Mouse (Mus musculus) right cerebral cortex, adult 2 months (tissue): ENCODE data around the gene Tas2r119.
"Not testable (repeated sequence)": the region's sequence is repeated elsewhere in the genome, so short reads cannot be mapped to it uniquely, and the experiment has no call there.

Experiments
- DNase-seq, 2 experiments: peaks; one replicate each; pipeline ENCODE4 v3.0.0; 2021 to 2022; ENCODE audit warnings: low spot score in 2 of 2

Gene Tas2r119

DNA sequence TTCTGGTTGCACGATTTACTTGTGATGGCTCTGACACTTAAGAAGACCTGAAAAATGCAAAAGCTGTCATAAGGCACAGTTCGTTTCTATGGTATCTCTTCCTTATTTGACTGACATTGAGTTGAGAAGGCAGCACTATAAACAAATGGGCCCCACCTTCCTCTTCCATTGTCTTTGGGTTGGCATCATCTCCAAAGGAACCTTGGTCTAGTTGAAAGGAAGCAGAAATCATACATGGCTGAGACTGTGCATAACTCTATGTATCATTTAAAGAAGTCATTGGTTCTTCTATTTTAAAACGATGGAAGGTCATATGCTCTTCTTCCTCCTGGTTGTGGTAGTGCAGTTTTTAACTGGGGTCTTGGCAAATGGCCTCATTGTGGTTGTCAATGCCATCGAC, at the start of gene Tas2r119:
Tas2r119 (plus strand) TSS at position 301 of the 400 bp plus-strand sequence.
- no peak for DNase-seq

DNA sequence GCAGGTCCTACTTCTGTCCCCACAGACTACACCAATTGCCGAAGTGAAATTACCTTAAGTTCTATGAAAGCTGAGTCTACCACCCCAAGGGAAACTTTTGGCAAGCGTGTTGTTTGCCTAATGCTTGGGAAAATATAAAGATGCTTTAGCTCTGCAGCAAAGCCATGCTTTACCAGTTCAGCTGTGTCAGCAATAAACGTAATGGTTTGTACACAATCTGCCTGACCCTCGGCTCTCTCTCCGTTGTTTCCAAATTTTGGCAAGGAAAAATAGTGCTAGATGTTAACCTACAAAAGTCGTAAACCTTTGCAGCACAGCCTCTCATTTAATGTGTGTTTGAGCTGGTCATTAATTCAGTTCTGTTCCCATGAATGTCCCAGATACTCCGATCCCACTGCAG, 44.8 kb upstream of the Tas2r119 start:
- DNase-seq, result no peak

DNA sequence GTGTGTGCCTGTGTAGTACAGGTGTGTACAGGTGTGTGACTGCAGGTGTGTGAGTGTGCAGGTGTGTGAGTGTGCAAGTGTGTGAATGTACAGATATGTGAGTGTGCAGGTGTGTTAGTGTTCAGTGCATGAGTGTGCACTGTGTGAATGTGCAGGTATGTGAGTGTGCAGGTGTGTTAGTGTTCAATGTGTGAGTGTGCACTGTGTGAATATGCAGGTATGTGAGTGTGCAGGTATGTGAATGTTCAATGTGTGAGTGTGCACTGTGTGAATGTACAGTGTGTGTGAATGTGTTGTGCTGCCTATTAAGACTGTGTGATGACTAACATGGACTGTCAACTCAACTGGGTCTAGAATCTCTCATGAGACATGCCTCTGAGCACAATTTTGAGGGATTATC, 35.4 kb upstream of the Tas2r119 start:
- no peak for DNase-seq

DNA sequence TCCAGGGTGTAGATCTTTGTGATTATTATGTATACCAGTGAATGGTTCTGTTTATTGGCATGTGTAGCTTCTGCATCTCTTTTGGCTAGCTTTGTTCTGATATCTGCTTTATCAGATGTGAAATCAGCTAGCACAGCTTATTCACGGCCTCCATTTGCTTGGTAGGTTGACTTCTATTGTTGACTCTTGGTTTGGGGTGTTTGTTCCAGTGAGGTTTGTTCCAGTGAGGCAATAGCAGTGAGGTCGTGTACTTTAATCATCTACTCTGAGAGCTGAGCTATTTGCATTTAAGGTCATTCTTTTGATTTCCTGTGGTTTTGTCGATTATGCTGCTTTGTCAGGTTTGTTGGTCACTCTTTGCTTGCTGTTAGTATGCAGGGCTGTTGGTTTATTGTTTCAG, 32.8 kb upstream of the Tas2r119 start:
- DNase-seq, result no peak

DNA sequence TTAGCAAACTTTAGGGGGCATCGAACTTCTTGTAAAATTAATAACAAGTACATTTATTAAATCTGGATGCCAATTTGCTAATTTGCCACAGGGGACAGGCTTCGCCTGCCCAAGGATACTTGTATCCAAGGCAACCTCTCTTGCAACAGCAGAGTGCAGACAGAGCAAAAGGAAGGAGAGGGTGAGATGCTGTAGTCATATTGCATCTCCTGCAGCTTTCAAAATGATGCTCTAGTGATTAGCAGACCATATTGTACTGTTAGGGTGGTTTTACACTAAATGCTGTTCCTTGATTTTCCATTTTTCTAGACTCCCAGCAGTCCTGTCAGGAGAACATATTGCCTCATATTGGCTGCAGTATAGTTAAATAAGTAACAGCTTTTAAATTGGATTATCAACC, 23.7 kb upstream of the Tas2r119 start:
- DNase-seq, result no peak

DNA sequence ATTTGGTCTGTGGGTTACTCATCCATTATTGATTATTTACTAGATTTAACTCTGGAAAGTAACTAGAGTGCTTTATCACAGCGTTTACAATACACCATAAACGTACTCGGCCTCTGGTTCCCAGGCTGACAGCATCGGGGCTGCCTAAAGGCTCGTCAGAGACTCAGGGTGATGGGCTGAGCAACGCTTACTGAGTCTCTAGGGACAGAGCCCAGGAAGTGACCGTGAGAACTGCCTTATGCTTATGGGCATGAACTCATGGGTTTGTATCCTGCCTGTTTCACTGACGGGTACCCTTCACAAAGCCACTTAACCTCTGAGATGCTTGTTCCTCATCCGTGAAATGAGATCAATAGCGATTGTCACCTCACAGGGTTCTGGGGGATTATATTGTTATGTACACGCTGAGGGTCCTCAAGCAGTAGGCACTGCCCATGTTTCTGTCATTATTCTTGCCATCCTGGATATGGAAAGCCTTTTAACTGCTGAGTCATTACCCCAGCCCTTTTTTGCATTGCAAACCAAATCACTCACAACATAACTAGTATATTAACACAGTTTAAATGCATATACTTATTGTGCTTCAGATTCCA, 23.1 kb upstream of the Tas2r119 start:
- DNase-seq, result no peak

DNA sequence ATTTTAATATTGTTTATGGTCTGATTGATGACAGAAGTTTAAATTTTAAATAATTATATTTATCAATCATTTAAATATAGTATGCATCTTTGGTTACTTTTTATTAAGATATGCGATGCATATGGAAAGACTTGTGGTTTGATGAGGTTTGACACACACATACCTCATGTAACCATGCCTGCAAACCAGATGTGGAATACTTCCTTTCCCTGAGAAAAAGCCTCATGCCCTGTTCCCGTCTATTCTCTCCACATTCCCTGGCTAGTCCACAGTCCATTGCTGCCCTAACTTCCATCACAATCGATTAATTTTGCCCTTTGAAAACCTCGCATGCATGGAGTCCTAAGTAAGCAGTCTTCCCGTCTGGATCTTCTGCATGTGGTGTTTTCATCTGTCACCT, 21.0 kb upstream of the Tas2r119 start:
- no peak for DNase-seq

DNA sequence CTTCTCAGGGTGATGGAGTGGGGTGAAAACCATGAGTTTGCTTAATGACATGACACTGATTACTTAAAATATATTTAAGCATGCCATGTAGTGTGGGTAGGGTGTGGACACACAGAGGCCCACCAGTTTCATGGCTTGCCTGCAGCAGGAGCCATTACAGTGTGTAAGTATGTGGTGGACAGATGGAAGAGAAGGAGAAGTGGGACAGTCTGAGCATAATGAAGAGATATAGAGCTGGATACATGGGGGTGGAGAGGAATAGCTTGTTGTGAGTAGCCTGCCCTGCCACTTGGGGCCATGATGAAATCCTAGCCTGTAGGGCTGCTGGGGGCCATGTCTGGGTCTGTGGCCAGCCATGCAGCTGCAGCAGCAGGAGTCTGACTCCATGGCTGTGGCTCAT, 16.8 kb upstream of the Tas2r119 start:
- no peak for DNase-seq

DNA sequence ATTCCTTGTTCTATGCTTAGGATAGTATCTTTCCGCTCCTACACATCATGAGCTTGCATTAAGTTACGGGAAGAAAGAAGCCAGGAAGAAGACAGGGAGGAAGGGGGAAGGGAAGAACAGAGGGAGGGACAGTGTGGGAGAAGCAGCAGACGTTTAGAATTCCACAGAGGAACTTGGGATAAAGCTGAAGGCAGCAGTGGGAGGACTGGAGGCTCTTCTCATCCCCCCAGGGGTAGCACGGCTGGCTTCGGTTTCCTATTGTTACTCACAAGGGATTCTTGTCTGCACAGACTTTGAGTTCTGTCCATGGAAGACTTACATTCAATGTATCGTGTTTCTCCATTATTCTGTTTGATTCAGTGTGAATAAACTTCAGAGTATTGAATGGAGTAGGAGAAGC, 5.3 kb upstream of the Tas2r119 start:
- DNase-seq, result peak in 1 of 2 experiments; percentile 4

DNA sequence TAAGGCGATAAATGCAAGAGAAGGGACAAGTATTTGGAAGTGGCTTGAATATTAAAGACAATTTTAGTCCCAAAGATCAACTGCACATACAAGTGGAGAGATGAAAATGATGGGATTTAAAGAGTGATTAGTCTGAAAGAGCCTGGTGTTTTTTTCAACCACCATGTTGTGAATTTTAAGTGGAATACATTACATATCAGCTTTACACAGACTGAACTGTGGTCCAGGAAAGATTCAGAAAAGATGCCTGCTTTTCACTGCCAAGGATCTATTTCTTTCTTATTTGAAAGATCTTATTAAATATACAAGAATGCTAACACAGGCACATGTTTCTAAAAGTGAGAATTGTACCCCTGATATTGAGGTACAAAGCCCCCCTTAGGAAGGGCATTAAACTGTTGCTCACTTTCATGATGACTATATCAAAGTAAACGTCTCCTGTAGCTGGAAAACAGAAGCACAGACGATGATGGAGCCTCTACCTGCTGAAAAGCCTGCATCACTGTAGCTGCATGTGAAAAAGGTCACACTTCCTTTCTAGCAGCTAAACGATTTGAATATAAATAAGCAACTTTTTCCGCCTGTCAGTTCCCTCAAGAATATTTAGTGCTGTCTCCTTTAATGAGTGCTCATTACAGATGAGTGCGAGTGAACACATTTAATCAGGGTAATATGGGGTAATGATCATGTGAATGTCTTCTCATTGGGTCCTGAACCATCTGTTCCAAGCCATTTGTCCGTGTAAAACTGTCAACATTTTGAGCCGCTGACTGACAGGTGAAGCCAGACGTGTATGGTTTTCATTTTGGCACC, 4.7 kb upstream of the Tas2r119 start:
- DNase-seq, result no peak

DNA sequence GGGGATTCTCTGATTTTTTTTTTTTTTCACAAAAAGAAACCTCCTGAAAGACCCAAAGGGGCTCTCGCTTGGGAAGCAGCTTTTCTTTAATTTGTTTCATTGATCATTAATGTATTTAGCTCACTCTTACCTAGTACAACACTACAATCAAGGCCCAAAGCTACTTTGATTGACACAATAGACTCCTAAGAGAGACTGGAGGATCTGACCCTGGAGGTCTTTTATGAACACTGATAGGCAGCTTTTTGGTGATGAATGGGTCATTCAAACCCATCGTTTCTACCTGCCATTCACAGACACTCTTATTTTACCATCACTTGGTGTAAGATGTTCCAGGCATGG, 4.1 kb upstream of the Tas2r119 start:
- DNase-seq, result no peak

DNA sequence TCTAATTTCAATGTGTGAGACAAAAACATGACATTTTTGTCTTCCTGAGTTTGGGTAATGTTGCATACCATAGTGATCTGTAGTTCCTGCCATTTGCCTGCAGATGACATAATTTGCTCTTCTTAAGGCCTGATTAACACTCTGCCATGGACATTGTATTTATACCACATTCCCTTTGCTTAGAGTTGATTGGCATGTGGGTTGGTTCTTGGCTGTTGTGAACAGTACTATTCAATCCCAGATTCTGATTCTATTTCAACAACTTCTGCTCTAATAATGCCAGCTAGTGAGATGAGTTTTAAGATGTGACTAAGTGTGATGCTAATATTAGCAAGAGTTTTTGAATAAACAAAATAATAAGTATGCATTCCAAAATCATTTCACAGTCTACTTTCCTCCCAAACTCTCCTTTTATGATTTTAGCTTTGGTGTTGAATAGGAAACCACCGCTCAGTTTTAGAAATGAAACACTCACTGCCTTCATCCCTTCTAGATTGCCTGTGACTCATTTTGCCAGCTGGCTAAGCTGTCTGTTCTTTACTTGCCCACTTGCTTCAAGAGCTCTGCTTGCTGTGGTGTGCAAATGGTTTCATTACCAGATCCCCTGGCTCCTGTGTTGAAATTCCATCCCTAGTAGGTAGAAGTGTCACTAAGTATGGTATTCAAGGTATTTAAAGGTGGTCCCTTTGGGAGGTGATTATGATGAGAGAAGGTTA, 3.1 kb downstream of the Tas2r119 start:
- peak; percentile 59 to 61 for DNase-seq

DNA sequence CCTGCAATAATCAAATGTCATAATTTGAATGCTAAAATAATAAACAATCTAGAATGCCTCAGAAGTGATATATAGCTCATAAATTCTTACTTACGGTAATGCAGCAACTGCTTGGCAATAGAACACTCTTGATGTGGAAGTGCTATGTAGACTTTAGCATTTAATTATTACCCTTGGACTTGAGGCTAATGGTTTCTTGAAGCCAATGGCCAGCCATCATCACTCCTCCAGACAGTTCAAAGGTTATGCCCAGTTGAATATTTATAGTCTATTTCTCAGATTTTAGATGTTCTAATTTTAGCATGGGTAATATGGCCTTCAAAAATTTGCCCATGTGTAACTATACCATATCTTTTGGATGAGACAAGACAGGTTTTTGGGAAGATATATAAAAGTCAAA, 4.9 kb downstream of the Tas2r119 start:
- no peak for DNase-seq

DNA sequence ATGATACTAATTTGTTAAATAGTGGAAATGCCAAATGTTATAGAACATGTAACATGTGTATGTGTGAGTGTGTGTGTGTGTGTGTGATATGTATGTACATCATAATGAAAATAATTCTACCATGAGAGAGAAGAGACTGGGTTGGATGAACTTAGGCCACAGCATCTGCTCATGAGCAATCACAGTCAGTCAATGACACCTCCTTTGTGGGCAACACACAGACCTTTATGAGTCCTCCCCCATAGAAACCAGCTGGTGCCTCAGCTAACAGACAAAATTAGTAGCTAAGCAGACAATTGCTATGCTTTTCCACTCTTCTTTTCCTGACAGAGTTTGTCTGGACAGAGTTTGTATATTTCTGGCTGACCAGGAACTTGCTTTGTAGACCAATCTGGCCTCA, 7.9 kb downstream of the Tas2r119 start:
- DNase-seq, result no peak

DNA sequence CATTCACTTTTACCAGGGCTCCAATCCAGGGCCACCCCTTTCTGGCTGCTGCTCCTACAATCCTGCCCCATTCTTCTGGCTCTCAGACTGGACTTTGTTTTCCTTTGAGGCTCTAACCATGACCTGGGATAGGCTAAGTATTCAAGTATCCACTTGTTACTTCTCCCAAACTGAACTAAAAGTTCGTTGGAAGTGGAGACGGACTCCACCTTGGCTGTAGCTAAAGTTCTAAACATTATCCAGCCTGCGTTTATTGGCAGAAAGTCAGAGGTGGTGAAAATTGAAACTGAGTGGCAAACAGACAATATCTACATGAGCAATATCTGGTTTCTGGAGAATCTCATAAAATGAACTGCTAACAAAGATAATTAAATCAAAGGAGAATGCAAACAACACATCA, 12.8 kb downstream of the Tas2r119 start:
- DNase-seq, result no peak

DNA sequence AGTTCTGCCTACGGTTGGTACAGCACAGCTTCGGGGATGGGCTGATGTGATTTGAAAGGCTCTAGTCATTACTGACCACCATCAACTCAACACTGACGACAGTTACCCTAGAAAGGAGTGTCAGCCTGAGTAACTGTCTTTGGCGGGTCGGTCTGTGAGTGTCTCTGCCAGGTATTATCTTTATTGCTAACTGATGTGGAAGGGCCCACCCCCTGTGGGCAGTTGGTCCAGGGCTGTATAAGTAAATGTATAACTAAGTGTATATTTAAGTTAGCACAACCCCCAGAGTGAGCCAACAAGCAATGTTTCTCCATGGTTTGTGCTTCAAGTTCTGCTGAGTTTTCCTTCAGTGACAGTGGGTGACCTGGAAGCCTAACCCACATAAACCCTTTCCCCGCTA, 13.3 kb downstream of the Tas2r119 start:
- no peak for DNase-seq

DNA sequence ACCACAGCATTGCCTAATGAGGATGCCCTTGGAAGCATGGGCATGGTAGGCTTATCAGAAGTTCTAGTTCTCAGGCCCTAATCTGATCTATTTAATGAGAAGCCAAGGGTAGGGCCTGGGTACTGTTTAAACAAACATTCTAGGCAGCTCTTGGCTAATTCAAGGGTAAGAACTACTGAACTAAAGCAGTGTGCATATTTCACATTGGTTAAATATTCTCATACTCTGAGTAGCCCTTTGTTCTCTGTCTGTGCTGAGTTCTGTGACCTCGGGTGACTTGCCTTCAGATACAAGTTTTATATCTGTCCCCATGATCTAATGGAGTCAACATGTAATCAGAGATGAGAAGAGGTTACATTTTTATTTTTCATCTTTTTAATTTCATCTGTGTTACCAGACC, 15.9 kb downstream of the Tas2r119 start:
- no peak for DNase-seq

DNA sequence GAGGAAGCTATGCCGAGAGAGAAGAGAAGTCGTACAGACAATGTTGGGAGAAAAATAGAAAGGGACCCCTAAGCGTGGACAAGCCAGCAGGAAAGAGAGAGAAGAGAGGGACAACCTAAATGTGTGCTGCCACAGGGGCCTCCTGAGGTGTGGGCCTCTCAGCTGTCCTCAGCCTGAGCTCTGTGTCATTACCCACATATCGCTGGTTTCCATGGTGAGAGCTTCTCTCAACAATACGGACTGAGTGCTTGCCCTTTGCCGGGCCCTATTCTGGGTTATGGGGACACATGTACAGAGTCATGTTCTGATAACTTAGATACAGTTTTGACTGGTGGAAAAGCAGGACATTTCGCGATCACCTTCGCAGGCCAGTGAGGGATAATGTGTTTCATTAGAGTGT, 21.0 kb downstream of the Tas2r119 start:
- DNase-seq, result no peak

DNA sequence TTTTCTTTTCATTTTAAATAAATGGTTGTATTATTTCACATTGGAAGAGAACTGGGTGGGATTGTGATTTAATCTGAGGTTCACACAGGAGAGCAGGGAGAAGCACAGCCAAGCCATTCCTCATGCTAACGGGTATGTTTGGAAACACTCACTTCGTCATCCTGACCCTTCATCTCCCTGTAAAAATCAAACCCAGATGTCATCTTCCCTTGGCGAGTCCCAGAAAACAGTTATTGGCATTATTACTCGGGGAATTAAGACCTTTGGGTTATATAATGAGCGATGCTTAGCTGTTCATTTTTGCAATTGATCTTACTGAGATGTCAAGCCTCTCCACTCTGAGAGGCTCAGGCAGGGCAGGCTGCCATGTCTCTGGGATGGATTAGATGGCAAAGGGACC, 21.5 kb downstream of the Tas2r119 start:
- no peak for DNase-seq

DNA sequence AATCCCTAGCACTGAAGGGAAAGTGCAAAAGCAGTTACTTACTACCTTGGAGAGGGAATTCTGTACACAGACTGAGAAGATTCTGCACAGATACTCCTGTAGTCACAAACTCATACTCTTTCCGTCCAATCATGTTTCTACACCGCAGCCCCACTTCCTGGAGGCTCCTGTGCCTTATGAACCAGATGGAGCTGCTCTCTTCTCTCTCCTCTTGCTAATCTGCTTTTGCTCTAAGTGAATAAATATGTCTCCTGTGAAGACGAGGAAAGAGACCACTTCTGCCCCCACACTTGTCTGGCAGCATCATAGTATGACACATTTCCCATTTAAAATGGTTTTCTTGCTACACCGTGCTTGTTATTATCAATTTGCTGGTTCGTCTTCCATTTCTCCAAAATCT, 26.2 kb downstream of the Tas2r119 start:
- DNase-seq, result no peak

DNA sequence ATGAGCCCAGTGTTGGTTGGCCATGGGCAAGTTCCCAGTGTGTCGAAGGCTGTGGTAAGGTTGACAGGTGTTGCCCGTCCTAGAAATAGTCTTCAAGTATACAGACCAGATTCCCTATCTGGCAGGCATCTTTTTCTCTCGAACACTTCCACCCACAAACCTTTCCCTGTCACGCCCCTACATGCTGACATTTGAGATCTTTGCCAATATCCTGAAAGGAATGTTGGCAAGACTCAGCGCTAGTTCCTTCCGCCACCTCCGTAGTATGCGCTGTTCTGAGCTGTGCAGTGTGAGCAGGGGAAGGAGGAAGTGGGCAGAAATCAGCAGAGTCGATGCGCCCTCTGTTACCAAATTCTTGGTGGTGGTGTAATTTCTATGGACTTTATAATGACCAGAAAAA, 27.8 kb downstream of the Tas2r119 start:
- DNase-seq, result peak; percentile 31 to 36

DNA sequence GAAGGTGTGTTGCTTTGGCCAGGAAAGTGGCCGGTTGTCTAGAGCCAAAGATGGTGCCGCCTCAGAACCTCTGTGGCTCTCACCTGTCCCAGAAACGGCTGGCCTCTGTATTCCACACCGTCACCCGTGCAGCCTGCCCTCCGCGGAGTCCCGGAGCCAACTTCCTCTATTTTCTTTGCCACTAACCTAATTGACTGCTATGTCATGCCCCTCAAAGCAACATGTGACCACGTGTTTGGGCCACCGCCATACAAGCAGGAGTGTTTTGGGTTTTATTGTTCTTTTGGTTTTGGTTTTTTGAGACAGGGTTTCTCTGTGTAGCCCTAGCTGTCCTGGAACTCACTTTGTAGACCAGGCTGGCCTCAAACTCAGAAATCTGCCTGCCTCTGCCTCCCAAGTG, 37.6 kb downstream of the Tas2r119 start:
- not testable (repeated sequence) for DNase-seq

DNA sequence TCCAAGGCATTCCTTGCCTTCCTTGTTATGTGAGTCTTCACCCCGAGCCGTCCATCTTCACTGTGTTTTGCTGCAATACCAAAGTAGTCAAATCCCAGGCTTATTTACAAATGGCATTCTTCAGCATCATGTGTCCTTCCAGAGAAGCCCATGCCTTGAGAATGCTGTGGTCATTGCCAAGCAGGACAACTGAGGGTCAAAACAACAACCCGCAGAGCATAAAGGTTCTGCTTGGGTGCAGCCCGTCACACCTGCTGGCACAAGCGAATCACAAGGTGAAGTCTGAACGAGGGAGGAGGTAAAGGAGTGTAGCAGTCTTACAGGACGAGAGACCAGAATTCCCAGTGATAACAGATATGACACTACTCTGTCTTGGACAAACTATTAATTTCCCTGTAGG, 45.9 kb downstream of the Tas2r119 start:
- no peak for DNase-seq
